ENCODE assay signal across 8 mouse cellular contexts in the genomic region with DNA sequence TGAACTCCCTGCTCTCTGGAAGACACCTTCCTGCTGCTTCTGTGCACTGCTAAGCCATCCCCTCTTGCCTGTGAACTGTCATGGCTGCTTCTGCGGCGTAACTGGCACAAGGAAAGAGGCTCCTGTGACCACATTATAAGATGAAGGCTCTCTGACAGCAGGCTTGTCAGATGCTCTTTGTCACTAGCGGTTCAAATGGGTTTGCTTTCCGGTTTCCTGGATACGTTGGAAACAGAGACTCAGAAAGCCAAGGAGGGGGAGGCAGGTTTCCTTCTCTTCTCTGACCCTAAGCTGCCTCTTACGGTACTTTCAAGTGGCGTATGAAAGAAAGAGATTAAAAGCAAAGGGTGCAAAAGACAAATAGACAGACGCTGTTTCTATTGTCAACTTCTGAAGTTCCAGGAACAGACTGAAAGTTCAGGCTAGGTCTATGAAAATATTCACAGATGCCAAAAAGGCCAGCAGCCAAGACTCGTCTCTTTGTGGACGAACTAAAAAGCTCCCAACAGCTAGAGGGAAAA.
DNase-seq lines count a peak whose midpoint lies in the region; ATAC-seq lines count a peak whose summit lies in the region.

No protein-coding gene starts in this region.

- intact Hi-C loops in left cerebral cortex, postnatal 4 days (cut with DNase I), result loop anchor here (5.0 to 10.0 kb wide), 2 partner anchors 176 to 443 kb away; a partner anchor contains a TSS
- intact Hi-C loops in left cerebral cortex, postnatal 36 days (cut with DNase I), result no loop called here
- intact Hi-C loops in heart, postnatal 14 days (cut with DNase I), result loop anchor here (5.0 kb wide), 3 partner anchors 34 to 471 kb away; no protein-coding TSS in a partner anchor
- intact Hi-C loops in gastrocnemius, postnatal 36 days (cut with DNase I), result loop anchor here (5.0 kb wide), 1 partner anchor 471 kb away; no protein-coding TSS in a partner anchor

- no peak overlapping the region for H3K4me3 ChIP-seq in stomach, embryonic 16.5 days (replicated peaks; ENCODE audit: low read length)

- WGBS in stomach, embryonic 16.5 days, result 36% methylated on average over 10 of the region's 10 CpGs

- DNase-seq in left cerebral cortex, postnatal 4 days, result peak; percentile 45
- DNase-seq in left cerebral cortex, postnatal 36 days (ENCODE audit: low spot score in 2 of 2), result no peak
- DNase-seq in heart, postnatal 14 days, result peak; percentile 14 to 40
- DNase-seq in lung, adult 18-20 months, result peak; percentile 15 to 50
- DNase-seq in gastrocnemius, postnatal 36 days, result no peak

- H3K9ac ChIP-seq in stomach, embryonic 16.5 days (ENCODE audit: low read length), result no peak overlapping the region

- H3K27ac ChIP-seq in stomach, embryonic 16.5 days (ENCODE audit: low read length), result no peak overlapping the region

- no peaks in the 10 kb centered on the region for H3K27me3 ChIP-seq in stomach, embryonic 16.5 days (ENCODE audit: control insufficient read depth, insufficient read depth, low read length)

- no peaks in the 10 kb centered on the region for H3K9me3 ChIP-seq in stomach, embryonic 16.5 days (replicated peaks; ENCODE audit: control insufficient read depth, low read length)

- ATAC-seq in common myeloid progenitor, adult 5-6 weeks (replicated peaks; ENCODE audit: low read depth, poor library complexity, severe bottlenecking), result peak; percentile 58
- 0 out of 2 replicates have a peak, but pooled peaks have one; percentile 29 for ATAC-seq in stomach, embryonic 16.5 days (ENCODE audit: insufficient read depth, low FRiP score)
- ATAC-seq in inflammation-experienced regulatory T-cells, adult 6 months, result no peak

- H3K4me2 ChIP-seq in stomach, embryonic 16.5 days (ENCODE audit: low read depth, low read length), result peak overlapping the region; percentile 22; the same call in 1 of the 2 replicates

- no peaks in the 10 kb centered on the region for H3K4me1 ChIP-seq in stomach, embryonic 16.5 days (ENCODE audit: control insufficient read depth, insufficient read depth, low read length)

- H3K36me3 ChIP-seq in stomach, embryonic 16.5 days (ENCODE audit: control insufficient read depth, insufficient read depth, low read length), result no peaks in the 10 kb centered on the region

Comparison
In these comparisons a context has a peak if more than half of its experiments do, and no peak if none do; other contexts are left out.
1. DNase-seq: peak in left cerebral cortex, postnatal 4 days (single experiment), heart, postnatal 14 days (2 of 2) and lung, adult 18-20 months (2 of 2); none in left cerebral cortex, postnatal 36 days (0 of 2) and gastrocnemius, postnatal 36 days (0 of 2).